Mouse (Mus musculus): ENCODE measurements around the gene Mgp.

GRCm38 (mm10) chr6:136828681-136829080, 46.9 kb downstream of the Mgp start:
- no peak for TF ChIP-seq CTCF (IDR thresholded peaks at IDR 0.05; ENCODE audit: control insufficient read depth, insufficient read depth, insufficient read length)
- no peak for TF ChIP-seq MAX (IDR thresholded peaks at IDR 0.05)
- TF ChIP-seq USF1 (IDR thresholded peaks at IDR 0.05; ENCODE audit: low read depth), result no peak
- TF ChIP-seq MYOD1 (IDR thresholded peaks at IDR 0.05; ENCODE audit: control insufficient read depth, insufficient read length, low read depth), result no peak
- TF ChIP-seq MYOG (IDR thresholded peaks at IDR 0.05; ENCODE audit: control insufficient read depth, extremely low read depth, insufficient read length), result no peak
- no peak for TF ChIP-seq CEBPB (IDR thresholded peaks at IDR 0.05; ENCODE audit: low read depth)
